Mouse (Mus musculus): ENCODE results near the gene Slc4a4. TPM values are rescaled to one million over a fixed set of nuclear protein-coding genes. Genes with fewer than 3 reads are reported as not detected.

Slc4a4 gene
- polyA plus RNA-seq, 1 experiment from 2014 or later, result 12.7 TPM

GRCm38 (mm10) chr5:88886349-88886667 is 310 bp upstream of the Slc4a4 start:
- Histone ChIP-seq H3K36me3 (ENCODE audit: insufficient read depth, low read length) (no peaks in the 10 kb centered on the region), H3K27ac (ENCODE audit: low read length) (no peak overlapping the region), H3K4me1 (ENCODE audit: insufficient read depth, low read length) (peaks cover 8% of the 10 kb centered on the region), H3K4me2 (replicated peaks; ENCODE audit: low read depth, low read length) (peak overlapping the region; percentile 92), H3K9me3 (ENCODE audit: low read length) (no peaks in the 10 kb centered on the region), H3K9ac (replicated peaks; ENCODE audit: low read length) (peak overlapping the region; percentile 82), H3K4me3 (ENCODE audit: low read length) (peak overlapping the region; percentile 77), H3K27me3 (ENCODE audit: insufficient read depth, low read length) (peaks cover 6% of the 10 kb centered on the region)
- ATAC-seq (ENCODE audit: low FRiP score, low TSS enrichment), result no peak
- WGBS, result under 1% methylated on average over 14 of the region's 14 CpGs

GRCm38 (mm10) chr5:88887556-88888412 is 1.2 kb downstream of the Slc4a4 start:
- Histone ChIP-seq H3K4me1 (ENCODE audit: insufficient read depth, low read length) (peaks cover 8% of the 10 kb centered on the region), H3K4me2 (replicated peaks; ENCODE audit: low read depth, low read length) (peak overlapping the region; percentile 92), H3K9me3 (ENCODE audit: low read length) (no peaks in the 10 kb centered on the region), H3K27me3 (ENCODE audit: insufficient read depth, low read length) (peaks cover 6% of the 10 kb centered on the region), H3K36me3 (ENCODE audit: insufficient read depth, low read length) (no peaks in the 10 kb centered on the region), H3K9ac (replicated peaks; ENCODE audit: low read length) (peak overlapping the region; percentile 82), H3K27ac (ENCODE audit: low read length) (no peak overlapping the region), H3K4me3 (ENCODE audit: low read length) (peak overlapping the region; percentile 77)
- whole genome bisulfite sequencing, result 2% methylated on average over 29 of the region's 29 CpGs
- peak; percentile 39 for ATAC-seq (ENCODE audit: low FRiP score, low TSS enrichment)

- 40% methylated on average over 8 of the region's 8 CpGs for WGBS
- peaks cover 6% of the 10 kb centered on the region for H3K27me3 ChIP-seq (ENCODE audit: insufficient read depth, low read length)
- H3K36me3 ChIP-seq (ENCODE audit: insufficient read depth, low read length), result no peaks in the 10 kb centered on the region
- no peaks in the 10 kb centered on the region for H3K9me3 ChIP-seq (ENCODE audit: low read length)
- ATAC-seq (ENCODE audit: low FRiP score, low TSS enrichment), result no peak
- peak overlapping the region; percentile 77 for H3K4me3 ChIP-seq (ENCODE audit: low read length)
- H3K4me1 ChIP-seq (ENCODE audit: insufficient read depth, low read length), result peaks cover 8% of the 10 kb centered on the region
- H3K9ac ChIP-seq (replicated peaks; ENCODE audit: low read length), result peak overlapping the region; percentile 82; the same call in 1 of the 2 replicates
- H3K27ac ChIP-seq (ENCODE audit: low read length), result no peak overlapping the region
- peak overlapping the region; percentile 92 for H3K4me2 ChIP-seq (replicated peaks; ENCODE audit: low read depth, low read length)
These were observed 1.7 kb downstream of the Slc4a4 start for GRCm38 (mm10) chr5:88888413-88888700.

GRCm38 (mm10) chr5:88889326-88889725 is 2.7 kb downstream of the Slc4a4 start:
- H3K36me3 ChIP-seq (ENCODE audit: insufficient read depth, low read length), result no peaks in the 10 kb centered on the region
- peaks cover 8% of the 10 kb centered on the region for H3K4me1 ChIP-seq (ENCODE audit: insufficient read depth, low read length)
- WGBS, result 37% methylated on average over 4 of the region's 4 CpGs
- H3K9ac ChIP-seq (replicated peaks; ENCODE audit: low read length), result no peak overlapping the region
- no peak overlapping the region for H3K27ac ChIP-seq (ENCODE audit: low read length)
- no peaks in the 10 kb centered on the region for H3K9me3 ChIP-seq (ENCODE audit: low read length)
- no peak for ATAC-seq (ENCODE audit: low FRiP score, low TSS enrichment)
- H3K4me2 ChIP-seq (replicated peaks; ENCODE audit: low read depth, low read length), result no peak overlapping the region
- peaks cover 6% of the 10 kb centered on the region for H3K27me3 ChIP-seq (ENCODE audit: insufficient read depth, low read length)
- H3K4me3 ChIP-seq (ENCODE audit: low read length), result no peak overlapping the region

GRCm38 (mm10) chr5:88890146-88890545 is 3.5 kb downstream of the Slc4a4 start:
- no peak for ATAC-seq (ENCODE audit: low FRiP score, low TSS enrichment)
- peaks cover 5% of the 10 kb centered on the region for H3K27me3 ChIP-seq (ENCODE audit: insufficient read depth, low read length)
- no peaks in the 10 kb centered on the region for H3K9me3 ChIP-seq (ENCODE audit: low read length)
- H3K4me3 ChIP-seq (ENCODE audit: low read length), result no peak overlapping the region
- no peaks in the 10 kb centered on the region for H3K36me3 ChIP-seq (ENCODE audit: insufficient read depth, low read length)
- no peak overlapping the region for H3K4me2 ChIP-seq (replicated peaks; ENCODE audit: low read depth, low read length)
- no peak overlapping the region for H3K27ac ChIP-seq (ENCODE audit: low read length)
- WGBS, result 91% methylated on average over 4 of the region's 4 CpGs
- H3K4me1 ChIP-seq (ENCODE audit: insufficient read depth, low read length), result peaks cover 8% of the 10 kb centered on the region
- H3K9ac ChIP-seq (replicated peaks; ENCODE audit: low read length), result no peak overlapping the region

GRCm38 (mm10) chr5:88896574-88896973 is 10.0 kb downstream of the Slc4a4 start:
- no peak overlapping the region for H3K9ac ChIP-seq (replicated peaks; ENCODE audit: low read length)
- no peaks in the 10 kb centered on the region for H3K36me3 ChIP-seq (ENCODE audit: insufficient read depth, low read length)
- H3K27ac ChIP-seq (ENCODE audit: low read length), result no peak overlapping the region
- ATAC-seq (ENCODE audit: low FRiP score, low TSS enrichment), result no peak
- no peak overlapping the region for H3K4me3 ChIP-seq (ENCODE audit: low read length)
- no peaks in the 10 kb centered on the region for H3K4me1 ChIP-seq (ENCODE audit: insufficient read depth, low read length)
- peaks cover 4% of the 10 kb centered on the region for H3K9me3 ChIP-seq (ENCODE audit: low read length)
- no peak overlapping the region for H3K4me2 ChIP-seq (replicated peaks; ENCODE audit: low read depth, low read length)
- WGBS, result 94% methylated on average over 6 of the region's 6 CpGs
- H3K27me3 ChIP-seq (ENCODE audit: insufficient read depth, low read length), result no peaks in the 10 kb centered on the region

GRCm38 (mm10) chr5:88903111-88903510 is 16.5 kb downstream of the Slc4a4 start:
- H3K9me3 ChIP-seq (ENCODE audit: low read length), result no peaks in the 10 kb centered on the region
- no peak for ATAC-seq (ENCODE audit: low FRiP score, low TSS enrichment)
- H3K4me3 ChIP-seq (ENCODE audit: low read length), result no peak overlapping the region
- WGBS, result 34% methylated on average over 4 of the region's 4 CpGs
- no peak overlapping the region for H3K27ac ChIP-seq (ENCODE audit: low read length)
- H3K4me2 ChIP-seq (replicated peaks; ENCODE audit: low read depth, low read length), result no peak overlapping the region
- H3K36me3 ChIP-seq (ENCODE audit: insufficient read depth, low read length), result no peaks in the 10 kb centered on the region
- no peaks in the 10 kb centered on the region for H3K27me3 ChIP-seq (ENCODE audit: insufficient read depth, low read length)
- H3K4me1 ChIP-seq (ENCODE audit: insufficient read depth, low read length), result no peaks in the 10 kb centered on the region
- no peak overlapping the region for H3K9ac ChIP-seq (replicated peaks; ENCODE audit: low read length)

- no peak overlapping the region for H3K27ac ChIP-seq (ENCODE audit: low read length)
- no peaks in the 10 kb centered on the region for H3K9me3 ChIP-seq (ENCODE audit: low read length)
- H3K27me3 ChIP-seq (ENCODE audit: insufficient read depth, low read length), result no peaks in the 10 kb centered on the region
- no peak overlapping the region for H3K9ac ChIP-seq (replicated peaks; ENCODE audit: low read length)
- WGBS, result 57% methylated on average over 1 of the region's 1 CpGs
- no peak overlapping the region for H3K4me3 ChIP-seq (ENCODE audit: low read length)
- no peak for ATAC-seq (ENCODE audit: low FRiP score, low TSS enrichment)
- H3K4me2 ChIP-seq (replicated peaks; ENCODE audit: low read depth, low read length), result no peak overlapping the region
- H3K36me3 ChIP-seq (ENCODE audit: insufficient read depth, low read length), result no peaks in the 10 kb centered on the region
- no peaks in the 10 kb centered on the region for H3K4me1 ChIP-seq (ENCODE audit: insufficient read depth, low read length)
These were observed 16.9 kb downstream of the Slc4a4 start for GRCm38 (mm10) chr5:88903526-88903925.

- H3K9ac ChIP-seq (replicated peaks; ENCODE audit: low read length), result no peak overlapping the region
- no peaks in the 10 kb centered on the region for H3K4me1 ChIP-seq (ENCODE audit: insufficient read depth, low read length)
- H3K36me3 ChIP-seq (ENCODE audit: insufficient read depth, low read length), result no peaks in the 10 kb centered on the region
- no peak for ATAC-seq (ENCODE audit: low FRiP score, low TSS enrichment)
- 85% methylated on average over 7 of the region's 7 CpGs for WGBS
- no peak overlapping the region for H3K27ac ChIP-seq (ENCODE audit: low read length)
- H3K4me3 ChIP-seq (ENCODE audit: low read length), result no peak overlapping the region
- no peaks in the 10 kb centered on the region for H3K27me3 ChIP-seq (ENCODE audit: insufficient read depth, low read length)
- no peaks in the 10 kb centered on the region for H3K9me3 ChIP-seq (ENCODE audit: low read length)
- H3K4me2 ChIP-seq (replicated peaks; ENCODE audit: low read depth, low read length), result no peak overlapping the region
These were observed 18.2 kb downstream of the Slc4a4 start for GRCm38 (mm10) chr5:88904841-88905240.

GRCm38 (mm10) chr5:88907615-88908014 is 21.0 kb downstream of the Slc4a4 start:
- 97% methylated on average over 3 of the region's 3 CpGs for WGBS
- H3K36me3 ChIP-seq (ENCODE audit: insufficient read depth, low read length), result no peaks in the 10 kb centered on the region

More at GRCm38 (mm10) chr5:88907615-88908014, 21.0 kb downstream of the Slc4a4 start:
- Histone ChIP-seq H3K4me3 (ENCODE audit: low read length) (no peak overlapping the region), H3K9me3 (ENCODE audit: low read length) (no peaks in the 10 kb centered on the region), H3K4me2 (replicated peaks; ENCODE audit: low read depth, low read length) (no peak overlapping the region), H3K27me3 (ENCODE audit: insufficient read depth, low read length) (no peaks in the 10 kb centered on the region), H3K9ac (replicated peaks; ENCODE audit: low read length) (no peak overlapping the region), H3K27ac (ENCODE audit: low read length) (no peak overlapping the region), H3K4me1 (ENCODE audit: insufficient read depth, low read length) (no peaks in the 10 kb centered on the region)
- no peak for ATAC-seq (ENCODE audit: low FRiP score, low TSS enrichment)

Measured in kidney, embryonic 16.5 days (tissue).